Mouse (Mus musculus): ENCODE measurements at regions not wholly inside any gene's neighbourhood (a gene's known extent, or its start where the extent isn't known, plus 50 kb on each side); places are given as distances from the start of the nearest gene placed in this dataset.

DNA sequence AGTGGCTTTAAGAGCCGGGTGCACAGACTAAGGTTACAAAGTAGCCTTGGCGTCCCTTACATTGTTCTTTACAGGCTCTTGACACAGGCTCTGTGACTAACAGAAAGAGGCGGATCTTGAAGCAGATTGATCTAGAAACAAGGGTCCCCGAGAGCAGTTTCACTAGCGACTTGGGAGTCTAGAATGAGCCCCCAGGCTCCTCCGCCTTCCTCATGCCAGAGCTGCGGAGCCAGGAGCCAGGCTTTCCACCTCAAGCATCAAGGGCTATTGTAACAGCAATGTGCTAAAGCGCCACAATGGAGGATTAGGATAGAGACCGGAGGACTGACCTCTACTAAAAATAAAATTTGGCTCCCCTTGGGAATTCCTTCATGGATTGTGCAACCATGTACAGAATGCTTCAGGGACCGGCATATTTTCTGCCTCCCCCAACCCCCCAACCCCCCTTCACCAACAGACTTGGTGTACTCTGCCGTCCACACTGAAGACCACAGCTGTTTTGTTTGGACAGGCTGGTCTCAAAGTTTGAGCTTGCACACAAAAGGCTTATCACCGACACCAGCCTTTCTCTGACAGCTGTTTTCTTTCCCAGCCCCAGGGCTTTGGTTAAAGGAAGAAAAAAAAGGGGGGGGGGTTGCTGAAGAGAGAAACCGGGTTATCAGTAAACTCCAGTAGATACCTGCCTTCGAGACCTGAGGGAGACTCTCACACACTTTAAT lies 60.2 kb upstream of the Gm10295 start:
- peak; percentile 74 for DNase-seq (ENCODE audit: low spot score)

DNA sequence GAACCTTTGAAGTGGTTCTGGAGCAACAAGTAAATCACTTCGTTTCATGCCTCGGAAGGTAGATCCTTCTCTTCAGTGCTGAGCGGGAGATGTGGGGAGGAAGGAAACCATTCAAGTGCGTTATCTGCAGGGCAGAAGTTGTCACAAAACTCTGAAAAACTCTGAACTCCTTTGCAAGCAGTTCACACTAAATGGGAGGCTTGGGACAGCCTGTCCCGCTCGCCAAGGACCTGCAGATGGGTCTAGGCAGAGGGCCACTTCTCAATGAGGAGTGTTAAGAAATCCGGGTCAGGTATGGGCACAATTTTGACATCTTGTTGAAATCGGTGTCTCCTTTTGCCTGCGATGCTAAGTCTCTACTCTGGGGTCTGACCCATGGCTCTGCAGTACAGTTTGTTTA lies 58.6 kb upstream of the Gm10295 start:
- DNase-seq (ENCODE audit: low spot score), result no peak

DNA sequence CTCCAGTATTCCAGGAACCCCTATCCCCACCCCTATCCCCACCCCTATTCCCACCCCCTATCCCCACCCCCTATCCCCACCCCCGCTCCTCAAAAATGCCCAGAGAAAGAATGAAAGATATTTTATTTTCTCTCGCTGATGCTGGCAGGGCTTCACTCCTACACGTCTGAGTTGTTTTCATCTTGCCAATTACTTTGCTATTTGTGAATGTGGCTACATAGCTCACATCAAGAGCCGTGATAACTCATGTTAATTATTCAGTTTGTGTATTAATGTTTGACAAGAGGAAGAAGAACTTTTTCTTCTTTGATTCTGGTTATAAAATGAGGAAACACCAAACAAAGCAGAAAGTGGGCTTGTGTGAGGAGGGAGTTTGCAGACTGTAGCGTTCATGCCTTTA lies 57.8 kb upstream of the Gm10295 start:
- no peak for DNase-seq (ENCODE audit: low spot score)

DNA sequence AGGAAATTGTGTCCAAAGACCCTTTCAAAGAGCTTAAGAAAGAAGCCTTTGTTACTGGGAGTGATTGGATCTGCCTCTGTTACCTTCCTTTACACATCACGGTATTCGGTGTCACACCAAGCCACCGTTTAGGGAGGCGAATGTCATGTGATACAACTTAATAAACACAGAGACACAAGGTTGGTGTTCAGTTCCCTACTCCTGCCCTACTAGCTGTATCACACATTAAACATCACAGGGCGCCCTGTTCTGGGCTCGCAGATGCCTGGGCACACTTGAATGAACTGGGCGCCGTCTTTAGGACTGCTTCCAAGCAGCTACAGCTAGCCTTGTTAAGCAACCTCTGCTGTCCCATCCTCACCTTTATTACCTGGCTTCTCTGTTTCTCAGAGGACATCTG lies 55.0 kb upstream of the Gm10295 start:
- DNase-seq (ENCODE audit: low spot score), result no peak
